Mouse (Mus musculus) thymus, postnatal 25 days (tissue): ENCODE data around the gene Trmt1.
A peak's percentile ranks its signal among the peaks of the same experiment; 100 is the strongest.

Experiments used
- DNase-seq: peaks from one replicate; pipeline ENCODE4 v3.0.0; 2022

Gene Trmt1

DNA sequence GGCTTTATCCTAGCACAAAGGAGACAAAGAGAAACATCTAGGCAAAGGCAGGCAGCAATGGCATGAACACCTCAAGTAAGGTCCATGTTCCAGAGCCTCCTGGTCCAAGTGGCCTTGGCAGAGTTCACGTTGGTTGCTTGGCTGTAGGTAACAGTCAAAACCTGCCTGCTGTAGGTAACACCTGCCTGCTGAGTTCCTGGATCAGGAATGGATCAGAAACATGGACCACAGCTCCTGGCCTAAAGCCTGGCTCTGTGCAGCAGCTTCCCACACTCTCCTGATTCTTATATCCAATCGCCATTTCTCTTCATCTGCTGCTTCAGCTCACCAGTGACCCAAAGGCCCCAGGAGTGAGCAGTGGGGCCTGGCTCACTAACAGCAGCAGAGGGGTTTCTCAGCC is 48.6 kb downstream of the Trmt1 start:
- no peak for DNase-seq

DNA sequence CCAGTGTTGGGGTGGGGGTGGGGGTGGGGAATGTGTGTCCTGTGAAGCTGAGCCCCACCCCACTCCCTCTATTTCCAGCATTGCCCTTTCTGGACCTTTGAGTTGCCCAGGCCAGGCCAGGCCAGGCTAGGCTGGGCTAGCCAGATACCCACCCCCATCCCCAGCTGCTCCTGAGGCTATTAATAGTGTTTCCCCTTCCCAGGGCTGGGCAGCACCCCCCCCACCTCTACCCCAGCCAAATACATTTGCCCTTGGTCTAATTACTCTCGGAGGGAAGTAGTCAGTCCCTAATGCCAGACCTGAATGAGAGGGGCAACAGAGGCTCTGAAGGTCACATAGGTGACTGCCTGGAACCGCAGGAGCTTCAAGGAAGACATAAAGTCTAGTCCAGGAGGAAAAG is 49.5 kb downstream of the Trmt1 start:
- DNase-seq = no peak

DNA sequence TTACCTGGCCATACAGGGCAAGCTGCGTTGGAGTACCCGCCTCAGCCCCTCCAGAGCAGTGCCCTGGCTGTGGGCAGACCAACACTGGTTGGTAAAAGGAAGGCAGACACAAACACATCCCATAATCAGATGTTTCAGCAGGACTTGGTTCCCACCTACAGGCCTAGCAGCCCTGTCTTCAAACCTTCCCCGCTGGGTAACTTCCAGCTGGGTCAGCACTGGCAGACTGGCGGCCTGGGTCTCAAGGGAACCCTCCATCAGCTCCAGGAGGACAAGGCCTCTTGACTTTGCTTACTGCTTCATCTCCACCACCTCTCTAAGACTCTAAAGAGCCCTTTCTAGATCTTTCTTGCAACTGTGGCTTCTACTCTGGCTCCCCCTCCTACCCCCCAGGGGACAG is 50.4 kb downstream of the Trmt1 start:
- DNase-seq = no peak

DNA sequence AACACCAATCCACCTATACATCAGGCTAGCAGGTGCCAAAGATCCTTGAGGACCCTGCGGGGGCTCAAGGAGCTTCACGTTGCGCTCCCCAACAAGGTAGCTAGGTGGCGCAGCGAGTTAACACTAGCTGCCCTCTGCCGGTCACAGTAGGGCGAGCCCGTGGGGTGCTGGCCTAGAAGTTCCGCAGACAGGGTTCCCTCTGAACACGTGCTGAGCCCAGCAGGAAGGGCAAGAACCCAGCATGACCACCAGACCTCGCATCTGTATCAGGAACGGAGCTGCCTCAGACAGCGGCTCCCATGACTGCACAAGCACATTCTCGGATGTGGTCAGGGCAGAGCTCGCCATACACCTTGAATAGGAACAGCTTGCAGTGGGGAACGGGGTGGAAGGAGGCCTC is 51.5 kb downstream of the Trmt1 start:
- peak; percentile 84 for DNase-seq

DNA sequence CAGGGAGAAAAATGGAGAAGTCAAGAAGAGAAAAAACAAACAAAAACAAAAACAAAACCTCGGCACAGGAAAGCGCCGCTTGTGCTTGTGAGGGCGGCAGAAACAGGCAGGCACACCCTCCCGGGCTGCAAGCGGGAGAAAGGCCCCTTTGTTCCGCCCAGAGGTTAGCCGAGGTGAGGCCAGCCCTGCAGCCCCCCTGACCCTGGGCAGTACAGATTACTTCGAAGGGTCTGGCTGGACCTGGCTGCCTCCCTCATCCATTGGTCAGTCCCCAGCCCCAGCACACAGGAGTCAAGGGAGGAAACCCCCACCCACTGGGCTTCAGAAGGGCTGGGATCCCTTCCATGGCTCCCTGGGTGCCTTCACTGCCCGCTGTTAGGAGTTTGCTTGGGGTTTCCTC is 52.2 kb downstream of the Trmt1 start:
- DNase-seq = no peak

DNA sequence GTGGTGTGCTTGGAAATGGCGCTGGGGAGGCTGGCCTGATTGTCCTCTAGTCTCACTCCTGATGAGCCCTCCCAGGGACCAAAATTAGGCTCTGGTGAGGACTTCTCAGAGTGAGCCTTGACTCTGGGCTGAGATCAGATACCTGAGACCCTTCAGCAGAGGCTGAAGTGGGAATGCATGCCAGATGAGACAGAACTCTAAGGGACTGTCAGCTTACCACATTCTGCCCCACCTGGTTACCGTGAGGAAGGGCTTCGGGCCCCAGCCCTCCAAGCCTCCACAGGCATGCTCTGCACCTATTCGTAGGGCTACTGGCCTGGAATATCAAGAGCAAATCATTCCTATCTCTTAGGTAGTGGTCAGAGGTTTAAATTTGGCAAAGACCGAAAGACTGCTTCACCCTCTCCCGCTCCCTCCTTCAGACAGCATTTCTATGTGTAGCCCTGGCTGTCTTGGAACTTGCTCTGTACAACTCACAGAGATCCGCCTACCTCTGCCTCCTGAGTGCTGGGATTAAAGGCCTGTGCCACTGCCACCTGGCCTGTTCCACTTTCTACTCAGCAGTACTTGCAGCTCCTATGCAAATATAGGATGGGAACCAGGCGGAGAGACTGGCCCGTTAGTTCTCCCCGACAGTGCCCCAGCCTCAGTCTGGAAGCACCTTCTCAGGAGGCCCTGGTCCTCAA is 52.8 kb downstream of the Trmt1 start:
- DNase-seq = no peak

DNA sequence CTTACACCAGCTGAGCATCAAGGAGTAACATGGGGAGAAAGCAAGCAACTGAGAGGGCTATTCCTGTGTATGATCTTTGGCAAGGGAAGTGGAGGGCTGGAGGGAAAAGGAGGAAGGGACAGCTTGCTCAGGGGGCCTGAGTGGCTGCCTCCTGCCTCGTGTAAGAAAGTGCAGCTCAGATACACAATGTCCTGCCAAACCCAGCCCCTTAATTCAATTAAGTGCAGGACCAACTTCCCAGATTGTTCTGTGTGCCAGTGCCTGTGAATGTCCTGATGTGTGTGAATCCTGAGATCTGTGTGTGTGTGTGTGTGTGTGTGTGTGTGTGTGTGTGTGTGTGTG is 53.3 kb downstream of the Trmt1 start:
- no peak for DNase-seq

DNA sequence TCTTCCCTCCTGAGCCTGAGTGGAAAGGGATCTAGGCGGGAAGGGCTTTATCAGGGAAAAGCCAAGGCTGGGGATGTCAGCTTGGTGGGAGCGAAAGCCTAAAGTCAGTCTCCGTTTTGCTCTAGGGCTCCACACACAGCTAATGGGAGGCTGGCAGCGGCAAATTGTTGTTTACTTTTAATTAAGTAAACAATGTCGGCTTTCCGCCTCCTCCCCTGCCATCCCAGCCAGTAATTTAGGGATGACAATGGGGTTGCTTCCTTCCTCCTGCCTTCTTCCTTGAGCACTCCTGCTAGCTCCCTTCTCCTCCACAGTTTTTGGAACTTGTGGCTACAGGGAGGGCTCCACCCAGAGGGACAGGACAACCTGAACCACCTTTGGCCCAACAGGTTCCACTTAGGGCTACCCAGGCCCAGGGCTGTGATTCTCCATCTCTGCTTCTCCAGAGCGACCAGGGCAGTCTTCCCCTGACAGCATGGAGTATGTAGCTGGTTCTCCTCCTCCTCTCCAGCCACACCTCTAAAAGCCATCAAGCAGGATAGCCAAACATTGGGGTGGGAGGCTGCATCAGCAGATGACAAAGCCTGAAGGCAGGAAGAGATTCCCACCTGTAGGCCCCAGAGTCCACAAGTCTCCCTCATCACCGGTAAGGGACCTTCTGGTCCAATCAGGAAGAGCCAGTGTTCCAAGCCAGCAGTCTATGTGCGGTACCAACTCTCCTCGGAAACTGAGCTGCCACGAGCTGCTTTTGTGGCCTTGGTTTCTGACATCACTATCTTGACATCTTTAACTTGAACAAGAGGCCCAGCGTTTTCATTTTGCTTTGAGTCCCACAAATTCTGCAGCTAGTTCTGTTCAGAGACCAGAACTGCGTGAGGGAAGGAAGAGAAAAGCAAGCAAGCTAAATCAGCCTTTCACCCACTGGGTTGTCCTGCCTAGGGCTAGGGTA is 55.1 kb downstream of the Trmt1 start:
- no peak for DNase-seq

DNA sequence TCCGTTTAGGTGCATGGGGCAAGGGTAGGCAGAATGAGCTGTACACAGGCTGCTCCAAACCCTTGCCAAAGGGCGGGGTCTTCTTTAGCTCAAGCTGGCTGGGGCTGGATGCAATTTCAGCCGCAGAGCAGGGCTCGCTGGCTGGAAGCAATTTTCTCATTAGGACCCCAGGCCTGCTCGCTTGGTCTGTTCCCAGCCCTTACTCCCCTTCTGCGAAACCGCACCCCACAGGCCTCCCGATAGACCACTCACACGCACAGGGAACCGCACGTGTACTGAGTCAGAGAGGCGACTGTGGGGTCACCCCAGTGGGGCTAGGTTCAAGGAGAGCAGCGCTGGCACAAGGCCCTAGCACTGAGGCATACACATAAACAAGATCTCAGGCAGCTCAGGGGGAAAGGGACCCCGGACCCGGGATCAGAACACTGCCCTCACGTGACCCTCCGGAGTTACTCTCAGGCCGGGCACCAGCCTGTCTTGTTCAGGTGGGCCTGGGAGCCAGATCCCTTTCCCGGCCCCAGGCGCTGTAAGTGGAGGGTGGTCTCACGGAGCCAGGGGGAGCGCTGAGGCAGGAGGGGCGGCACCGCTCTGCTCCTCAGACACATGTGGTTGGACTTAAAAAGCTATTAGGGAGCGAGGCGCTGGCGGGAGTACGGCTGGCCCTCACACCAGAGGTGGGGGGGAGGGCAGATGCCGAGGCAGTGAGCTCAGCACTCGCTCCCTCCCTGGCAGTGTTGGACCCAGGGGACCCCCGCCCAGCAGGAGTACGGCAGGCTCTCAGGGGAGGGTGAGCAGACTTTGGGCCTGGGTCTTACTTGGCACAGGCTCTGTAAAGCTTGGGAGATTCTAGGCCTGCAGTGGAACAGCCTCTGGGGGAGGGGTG is 56.3 kb downstream of the Trmt1 start:
- no peak for DNase-seq

DNA sequence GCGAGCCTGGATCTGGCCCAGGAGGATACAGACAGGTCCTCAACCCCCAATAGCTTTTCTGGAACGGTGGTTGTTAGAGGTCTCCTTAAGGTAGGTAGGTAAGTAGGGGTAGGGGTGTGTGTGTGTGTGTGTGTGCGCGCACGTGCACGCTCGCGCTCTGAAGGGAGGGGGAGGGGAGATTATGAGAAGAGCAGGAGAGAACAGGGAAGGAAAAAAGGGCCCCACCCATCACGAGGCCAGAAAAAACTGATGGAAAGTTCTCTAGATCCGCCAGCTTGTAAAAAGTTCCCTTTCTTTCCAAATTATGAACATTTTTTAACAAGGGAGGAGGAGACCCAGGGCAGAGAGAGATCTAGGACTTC is 56.9 kb downstream of the Trmt1 start:
- no peak for DNase-seq

DNA sequence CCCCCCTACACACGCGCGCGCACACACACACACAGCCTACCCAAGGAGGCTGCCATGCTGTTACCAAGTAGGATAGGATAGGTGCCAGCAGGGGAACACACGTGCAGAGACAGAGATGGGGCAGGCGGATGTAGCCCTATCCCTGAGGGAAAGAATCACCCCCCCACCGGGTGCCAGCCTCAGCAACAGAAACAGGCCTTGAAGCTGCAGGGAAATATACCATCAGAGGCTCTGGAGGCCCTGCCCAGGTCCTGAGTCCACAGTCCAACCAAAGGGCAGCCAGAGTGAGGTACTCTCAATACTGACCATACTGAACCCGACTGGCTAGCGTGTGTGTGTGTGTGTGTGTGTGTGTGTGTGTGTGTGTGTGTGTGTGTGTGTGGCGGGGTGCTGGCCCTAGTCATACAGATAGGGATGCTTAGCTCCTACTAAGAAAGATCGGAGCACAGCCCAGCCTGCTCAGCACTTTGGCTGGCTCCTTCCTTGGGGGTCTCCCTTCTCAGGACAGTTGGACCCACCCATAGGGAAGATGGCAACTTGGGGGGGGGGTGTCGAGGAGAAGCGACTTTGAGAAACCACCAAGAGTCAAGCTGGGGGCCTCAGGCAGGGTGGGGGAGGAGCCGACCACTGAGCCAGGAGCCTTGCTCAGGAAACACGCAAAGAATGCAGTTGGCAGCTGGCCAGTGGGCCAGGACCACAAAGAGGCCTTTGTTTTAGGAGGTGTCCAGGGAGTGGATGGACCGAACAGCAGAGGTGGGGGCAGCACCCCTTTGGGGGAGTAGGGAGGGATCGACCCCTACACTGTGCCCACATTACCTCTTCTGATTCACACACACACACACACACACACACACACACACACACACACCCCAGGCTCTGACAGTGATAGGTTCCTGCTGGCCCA is 57.7 kb downstream of the Trmt1 start:
- DNase-seq = no peak

DNA sequence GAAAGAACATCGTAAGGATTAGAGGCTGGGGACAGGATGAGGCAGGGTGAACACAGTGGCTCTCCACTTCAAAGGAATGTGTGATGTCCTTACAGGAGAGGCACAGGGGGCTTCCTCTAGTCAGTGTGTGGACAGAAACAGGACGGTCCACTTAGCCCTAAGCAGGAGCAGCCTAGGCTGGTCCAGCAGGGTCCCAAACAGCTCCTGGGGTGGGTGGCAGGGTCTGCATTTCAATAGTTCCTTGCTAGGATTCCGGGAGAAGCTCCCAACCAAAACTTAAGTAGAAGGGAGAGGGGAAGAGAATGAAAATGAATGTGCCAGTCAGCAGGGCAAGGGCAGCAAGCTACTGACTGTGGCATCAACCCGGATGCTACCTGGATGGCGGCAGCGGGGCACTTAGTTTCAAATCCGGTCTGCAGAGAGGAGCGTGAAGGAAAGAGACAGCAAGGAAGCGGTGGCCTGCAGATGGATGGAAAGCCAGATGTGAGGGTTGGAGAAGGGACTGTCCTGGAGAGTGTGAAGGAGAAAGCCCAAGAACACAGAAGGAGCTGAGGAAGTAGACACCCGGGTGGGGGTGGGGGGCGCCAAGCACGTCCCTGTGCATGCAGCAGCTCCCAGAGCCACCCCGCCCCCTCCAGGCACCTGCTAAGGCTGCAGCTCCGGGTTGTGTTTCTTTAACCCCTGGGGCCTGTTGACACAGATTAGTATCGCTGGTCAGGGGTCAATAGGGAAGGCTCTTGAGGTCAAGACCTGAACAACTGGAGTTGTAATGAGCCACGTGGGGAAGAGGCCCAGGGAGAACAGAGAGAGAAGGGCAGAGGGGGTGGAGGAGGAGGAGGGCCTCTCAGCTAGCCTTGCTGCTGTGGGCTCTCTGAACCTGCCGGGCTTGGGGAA is 59.2 kb downstream of the Trmt1 start:
- peak; percentile 43 for DNase-seq
